Mouse (Mus musculus): ENCODE results near the gene Kdm7a.
A peak's percentile ranks its signal among the peaks of the same experiment; 100 is the strongest.

The Kdm7a gene

DNA sequence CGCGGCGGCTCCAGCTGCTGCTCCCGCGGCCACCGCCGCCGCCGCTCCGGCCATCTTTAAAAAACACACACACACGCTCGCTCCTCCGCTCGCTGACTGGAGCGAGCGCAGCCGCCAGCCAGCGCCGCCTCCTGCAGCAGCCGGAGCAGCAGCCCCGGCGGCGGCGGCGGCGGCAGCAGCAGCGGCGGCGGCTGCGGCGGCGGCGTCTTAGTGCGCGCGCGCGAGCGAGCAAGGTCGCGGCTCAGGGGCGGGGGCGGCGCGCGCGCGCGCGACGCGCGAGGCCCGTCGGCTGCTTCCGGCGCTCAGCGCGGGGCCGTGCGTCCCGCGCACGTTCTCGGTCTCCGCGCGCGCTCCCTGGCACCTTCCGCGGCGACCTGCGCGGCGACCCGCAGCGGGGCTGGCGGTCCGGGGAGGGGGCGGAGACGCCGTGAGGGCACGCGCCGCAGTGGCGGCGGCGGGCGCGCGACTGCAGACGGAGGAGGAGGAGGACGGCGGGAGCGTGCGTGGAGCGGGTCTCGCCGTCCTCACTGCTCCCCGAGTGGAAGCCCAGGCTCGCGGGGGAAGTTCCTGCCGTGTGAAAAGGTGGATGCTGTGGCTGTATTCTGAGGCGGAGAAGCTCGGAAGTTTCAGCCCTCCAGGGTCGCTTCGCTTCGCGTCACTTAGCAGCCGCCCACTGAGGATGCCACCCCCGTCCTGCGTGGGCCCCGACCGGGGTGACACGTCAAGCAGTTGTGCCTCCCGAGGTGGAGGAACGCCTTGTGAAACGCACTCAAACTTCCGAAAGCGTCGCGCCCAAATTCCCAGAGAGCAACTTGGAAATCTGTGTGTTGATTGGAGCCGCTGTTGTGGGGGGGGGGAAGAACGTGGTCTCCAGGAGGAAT is at the start of gene Kdm7a:
Gene Kdm7a, minus strand, starts transcription at position 209 of the 881 bp plus-strand sequence.
- DNase-seq (ENCODE audit: low spot score in 2 of 2): peak; percentile 75

GRCm38 (mm10) chr6:39255271-39255670 is 48.7 kb upstream of the Kdm7a start:
- no peak for DNase-seq (ENCODE audit: low spot score in 2 of 2)

DNA sequence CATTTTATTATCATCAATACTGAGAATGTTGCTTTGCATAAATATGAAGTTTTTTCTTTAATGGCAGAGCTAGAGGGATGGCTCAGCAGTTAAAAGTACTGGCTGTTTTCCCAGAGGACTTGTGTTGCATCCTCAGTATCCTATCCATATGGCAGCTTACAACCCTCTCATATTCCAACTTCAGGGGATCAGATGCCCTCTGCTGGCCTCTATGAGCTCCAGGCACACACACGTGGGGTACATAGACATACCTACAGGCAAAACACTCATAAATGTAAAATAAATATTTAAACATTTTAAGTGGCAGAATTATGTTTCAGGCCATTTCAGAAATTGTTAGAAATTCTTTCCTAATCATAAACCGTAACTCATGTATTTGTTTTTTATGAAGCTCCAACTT is 43.5 kb upstream of the Kdm7a start:
- DNase-seq (ENCODE audit: low spot score in 2 of 2): no peak

GRCm38 (mm10) chr6:39249176-39249770 is 42.7 kb upstream of the Kdm7a start:
- DNase-seq (ENCODE audit: low spot score in 2 of 2): no peak

GRCm38 (mm10) chr6:39244066-39244465 is 37.5 kb upstream of the Kdm7a start:
- no peak for DNase-seq (ENCODE audit: low spot score in 2 of 2)

DNA sequence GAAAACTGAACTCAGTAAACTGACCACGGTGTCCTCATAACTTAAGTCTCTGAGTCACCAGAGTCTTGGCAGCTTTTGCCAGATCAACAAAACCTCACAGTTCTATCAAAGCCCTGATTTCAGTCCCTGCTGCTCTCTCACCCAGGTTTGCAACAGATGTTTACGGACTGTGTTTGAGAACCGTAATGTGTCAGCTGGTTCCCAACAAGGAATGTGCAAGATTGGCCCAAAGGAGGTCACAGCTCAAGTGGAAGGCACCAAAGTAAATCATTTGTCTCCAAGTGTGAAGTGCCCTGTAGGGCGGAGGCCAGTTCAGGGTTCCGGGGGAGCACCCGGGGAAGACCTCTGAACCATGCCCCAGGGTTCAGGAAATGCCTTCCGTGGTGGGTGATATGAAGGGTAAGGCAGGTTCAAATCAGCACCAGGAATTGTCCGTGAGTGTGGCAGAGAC is 36.9 kb upstream of the Kdm7a start:
- DNase-seq (ENCODE audit: low spot score in 2 of 2): no peak

DNA sequence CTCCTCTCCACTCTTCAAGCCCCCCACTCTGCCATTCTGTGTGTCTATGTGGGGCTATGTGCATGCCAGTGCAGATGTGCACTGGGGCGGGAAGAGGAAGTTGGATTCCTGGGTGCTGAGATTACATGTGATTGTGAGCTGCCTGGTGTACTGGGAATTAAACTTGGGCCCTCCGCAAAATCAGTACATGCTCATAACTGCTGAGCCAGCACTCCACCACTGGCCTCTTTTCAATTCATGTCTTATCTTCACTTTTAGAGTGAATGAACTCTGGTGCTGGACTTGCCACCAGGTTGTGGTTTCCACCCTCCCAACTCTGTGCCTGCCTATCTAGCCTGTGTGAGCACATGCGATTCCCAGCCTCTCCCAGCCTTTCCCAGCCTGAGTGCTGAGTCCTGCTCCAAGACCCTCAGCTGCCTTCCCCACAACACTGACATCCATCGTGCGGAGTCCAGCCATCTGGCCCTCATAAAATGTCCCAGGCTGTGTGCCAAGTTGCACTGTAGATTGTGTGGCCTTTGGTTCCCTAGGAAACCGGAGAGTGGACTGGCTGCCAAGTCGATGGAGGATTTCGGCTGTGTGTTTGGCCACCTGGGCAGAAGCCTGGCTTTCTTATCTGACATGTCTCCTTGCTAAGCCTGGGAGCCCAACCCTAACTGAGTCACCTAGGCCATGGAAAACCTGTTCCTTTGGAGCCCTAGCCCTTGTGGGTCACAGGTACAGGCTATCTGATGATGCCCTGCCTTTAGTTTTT is 36.3 kb upstream of the Kdm7a start:
- peak; percentile 42 to 49 for DNase-seq (ENCODE audit: low spot score in 2 of 2)

DNA sequence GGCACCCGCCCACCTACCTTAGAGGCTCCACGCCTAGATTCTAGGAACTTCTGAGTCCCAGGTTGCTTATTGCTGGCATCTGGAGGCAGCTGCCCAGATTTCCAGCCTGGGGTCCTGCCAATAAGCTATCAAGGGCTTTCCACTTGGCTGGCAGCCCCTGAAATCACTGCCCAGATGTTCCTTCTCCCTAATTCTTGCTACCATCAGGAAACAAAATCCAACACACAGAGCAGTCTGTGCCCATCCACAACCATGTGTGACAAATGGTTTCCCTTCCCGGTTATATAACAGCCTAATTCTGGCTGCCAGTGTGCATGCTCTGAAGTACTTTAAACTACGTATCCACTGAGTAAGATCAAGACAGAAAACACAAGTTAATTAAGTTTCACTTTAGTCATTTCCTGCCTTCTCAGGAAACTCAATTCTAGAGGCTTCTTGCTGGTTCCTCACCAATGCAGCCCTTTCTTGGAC is 34.9 kb upstream of the Kdm7a start:
- DNase-seq (ENCODE audit: low spot score in 2 of 2): no peak

GRCm38 (mm10) chr6:39240956-39241355 is 34.4 kb upstream of the Kdm7a start:
- no peak for DNase-seq (ENCODE audit: low spot score in 2 of 2)

GRCm38 (mm10) chr6:39237887-39238286 is 31.3 kb upstream of the Kdm7a start:
- DNase-seq (ENCODE audit: low spot score in 2 of 2): no peak

GRCm38 (mm10) chr6:39232617-39233016 is 26.0 kb upstream of the Kdm7a start:
- DNase-seq (ENCODE audit: low spot score in 2 of 2): no peak

DNA sequence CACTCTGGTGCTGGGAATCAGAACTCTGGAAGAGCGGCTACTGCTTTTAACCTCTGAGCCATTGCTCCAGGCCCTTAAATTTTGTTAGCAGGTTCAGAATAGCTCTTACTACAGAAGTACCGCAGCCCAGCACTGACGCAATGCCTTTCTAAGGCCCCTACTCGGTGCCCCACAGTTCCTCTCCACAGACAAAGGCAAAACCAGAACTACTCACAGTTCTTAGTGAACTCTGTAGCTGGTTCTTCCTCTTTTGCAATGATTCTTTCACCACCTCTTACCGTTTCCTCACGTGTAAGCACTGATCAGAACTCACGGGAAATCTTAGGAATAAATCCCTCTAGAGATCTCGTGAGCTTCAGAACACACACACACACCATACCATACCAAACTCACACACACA is 24.1 kb upstream of the Kdm7a start:
- DNase-seq (ENCODE audit: low spot score in 2 of 2): no peak

DNA sequence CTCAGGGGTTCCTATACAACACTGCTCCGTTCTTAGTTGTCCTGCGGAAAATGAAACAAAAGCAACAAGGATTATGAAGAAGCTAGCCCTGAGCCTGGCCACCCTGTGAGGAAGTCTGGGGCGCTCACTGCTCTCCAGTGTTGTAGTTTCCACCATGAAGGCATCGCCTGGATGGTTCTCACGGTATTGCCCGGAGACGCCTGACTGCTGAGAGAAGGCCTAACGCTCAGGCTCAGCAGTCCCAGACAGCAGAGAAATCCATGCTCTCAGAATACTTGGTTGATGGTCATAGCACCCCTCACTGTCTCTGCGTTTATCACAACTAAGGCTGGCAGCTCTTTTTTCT is 20.0 kb upstream of the Kdm7a start:
- DNase-seq (ENCODE audit: low spot score in 2 of 2): no peak

DNA sequence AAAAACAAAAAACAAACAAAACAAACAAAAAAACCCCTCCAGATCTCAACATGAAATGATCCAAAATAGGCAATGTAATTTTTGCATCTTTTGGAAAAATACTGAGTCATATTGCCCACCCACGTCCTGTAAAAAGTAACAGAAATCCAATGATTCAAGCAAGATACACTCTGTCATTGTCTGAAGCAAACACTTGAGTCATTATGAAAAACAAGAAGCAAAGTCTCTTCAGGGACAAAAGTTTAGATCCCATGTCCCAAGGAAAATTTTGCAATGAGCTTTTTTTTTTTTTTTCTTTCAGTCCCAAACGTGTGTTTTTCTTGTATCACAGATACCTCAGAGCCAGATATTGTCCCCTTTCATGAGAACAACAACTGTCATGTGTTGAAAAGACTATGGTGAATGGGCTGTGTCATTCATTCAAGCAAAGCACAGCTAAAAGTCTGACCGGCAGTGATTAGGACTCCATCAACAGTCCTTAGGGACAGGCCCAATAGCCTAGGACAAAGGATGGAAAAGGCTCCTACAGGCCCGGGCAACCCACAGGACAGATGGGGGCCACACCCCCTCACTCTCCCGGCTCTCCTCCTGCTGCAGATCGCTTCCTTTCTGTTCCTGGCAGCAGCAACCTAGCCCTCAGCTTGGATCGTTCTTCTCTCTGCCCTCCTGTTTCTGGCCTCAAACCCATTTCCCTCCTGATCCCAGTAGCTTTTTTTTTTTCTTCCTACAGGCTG is 19.5 kb upstream of the Kdm7a start:
- DNase-seq (ENCODE audit: low spot score in 2 of 2): no peak

DNA sequence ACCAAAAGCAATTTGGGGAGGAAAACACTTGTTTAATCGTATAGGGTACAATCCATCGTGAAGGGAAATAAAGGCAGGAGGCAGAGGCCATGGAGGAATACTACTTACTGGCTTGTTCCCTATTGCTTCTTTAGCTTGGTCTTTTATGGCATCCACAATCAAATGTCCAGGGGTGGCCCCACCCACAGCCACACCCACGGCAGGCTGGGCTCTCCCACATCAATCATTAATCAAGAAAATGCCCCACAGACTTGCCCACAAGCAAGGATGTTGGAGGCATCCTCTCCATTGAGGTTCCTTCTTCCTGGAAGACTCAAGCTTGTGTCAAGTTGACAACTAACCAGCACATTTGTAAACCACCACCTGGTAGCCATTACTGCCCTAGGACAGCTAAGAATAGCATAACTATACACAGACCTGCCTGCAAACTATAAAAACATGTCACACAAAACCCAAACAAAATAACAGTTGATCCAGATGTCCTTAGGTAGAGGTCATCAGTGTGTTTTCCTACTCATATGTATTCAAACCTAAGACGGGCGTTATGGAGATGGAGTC is 16.8 kb upstream of the Kdm7a start:
- no peak for DNase-seq (ENCODE audit: low spot score in 2 of 2)

- no peak for DNase-seq (ENCODE audit: low spot score in 2 of 2)
Measured at GRCm38 (mm10) chr6:39222487-39222886, 15.9 kb upstream of the Kdm7a start.

GRCm38 (mm10) chr6:39217961-39218360 is 11.4 kb upstream of the Kdm7a start:
- DNase-seq (ENCODE audit: low spot score in 2 of 2): no peak

DNA sequence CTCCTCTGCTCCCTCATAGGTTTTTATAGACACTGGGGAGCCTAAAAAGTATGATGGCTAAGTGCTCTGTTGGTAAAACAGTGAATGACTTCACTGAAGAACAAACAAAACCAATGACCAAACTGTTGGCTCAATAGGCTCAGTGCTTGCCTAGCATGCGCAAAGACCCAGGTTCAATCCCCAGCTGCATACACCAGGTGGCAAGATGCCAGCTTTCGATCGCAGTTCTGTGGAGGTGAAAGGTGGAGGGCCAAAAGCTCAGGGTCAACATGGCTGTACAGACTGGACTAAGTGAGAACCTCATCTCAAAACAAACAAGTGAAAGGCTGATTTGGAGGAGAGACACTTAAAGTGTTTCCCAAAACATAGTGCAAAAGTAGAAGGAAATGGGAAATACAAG is 10.5 kb upstream of the Kdm7a start:
- DNase-seq (ENCODE audit: low spot score in 2 of 2): no peak

GRCm38 (mm10) chr6:39214949-39215606 is 8.5 kb upstream of the Kdm7a start:
- DNase-seq (ENCODE audit: low spot score in 2 of 2): no peak

DNA sequence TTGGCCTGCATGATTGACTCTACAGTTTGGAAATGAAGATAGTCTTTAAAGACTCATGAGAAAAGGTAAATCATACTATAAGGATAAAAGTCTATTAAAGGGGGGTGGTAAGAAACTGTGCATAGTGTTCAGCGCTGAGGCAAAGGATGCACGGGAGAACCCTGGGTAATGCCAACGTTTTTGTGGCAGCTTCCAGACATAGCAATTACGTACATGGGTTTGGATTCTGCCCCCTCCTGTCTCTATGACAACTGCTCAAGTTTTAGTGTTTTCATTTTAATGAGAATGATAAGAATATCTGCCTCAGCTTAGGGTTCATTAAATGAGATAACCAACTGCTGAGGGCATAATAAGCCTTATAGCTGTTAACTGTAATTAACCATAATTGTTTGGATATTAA is 3.1 kb upstream of the Kdm7a start:
- DNase-seq (ENCODE audit: low spot score in 2 of 2): no peak

DNA sequence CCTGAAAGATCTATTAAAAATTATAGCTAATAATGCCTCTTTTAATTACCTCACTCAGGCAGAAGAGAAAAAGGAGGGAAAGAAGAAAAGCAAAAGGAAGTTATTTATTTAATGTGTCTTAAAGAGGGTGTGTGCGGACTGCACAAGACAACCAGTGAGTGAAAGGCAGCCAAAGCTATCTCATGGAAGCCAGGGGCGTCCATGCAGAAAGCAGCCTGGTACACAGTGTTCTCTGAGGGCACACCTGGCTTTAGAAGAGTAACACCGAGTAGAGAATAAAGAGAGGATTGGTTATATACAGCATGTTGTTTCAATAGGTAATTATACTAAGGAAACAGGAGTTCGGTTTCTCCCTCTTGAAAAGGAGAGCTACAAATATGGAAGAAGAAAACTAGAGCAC is 1.6 kb upstream of the Kdm7a start:
- no peak for DNase-seq (ENCODE audit: low spot score in 2 of 2)
